Mouse (Mus musculus) liver, postnatal 0 days (tissue): ENCODE measurements at regions not wholly inside any gene's neighbourhood (a gene's known extent, or its start where the extent isn't known, plus 50 kb on each side); places are given as distances from the start of the nearest gene placed in this dataset.

Source experiments
- ATAC-seq: fragments of 200-750 bp; cut with Nextera tagmentation; 2 replicates; pipeline ENCODE4 v1.8.0; 2017; ENCODE audit warnings: mild to moderate bottlenecking, moderate library complexity
- DNase-seq: peaks from one replicate; pipeline ENCODE4 v3.0.0-alpha.2; 2016
- H3K27ac ChIP-seq: fragments of 300-500 bp; sonication (generic); 2 replicates; pipeline ENCODE4 v1.5.1; 2014; ENCODE audit warnings: antibody characterized with exemption, moderate library complexity, mild to moderate bottlenecking, low read depth
- H3K27me3 ChIP-seq: fragments of 300-500 bp; sonication (generic); 2 replicates; pipeline ENCODE4 v1.6.1; 2014; ENCODE audit warnings: low read length, control low read depth, mixed read lengths; ENCODE audit not compliant: insufficient read depth
- H3K36me3 ChIP-seq: fragments of 300-500 bp; sonication (generic); replicated peaks from 2 replicates; pipeline ENCODE4 v1.6.1; 2014; ENCODE audit warnings: mild to moderate bottlenecking, control low read depth, low read length, moderate library complexity, mixed read lengths; ENCODE audit not compliant: insufficient read depth
- H3K4me1 ChIP-seq: fragments of 300-500 bp; sonication (generic); 2 replicates; pipeline ENCODE4 v1.6.1; 2014; ENCODE audit warnings: antibody characterized with exemption, mild to moderate bottlenecking, control low read depth; ENCODE audit not compliant: insufficient read depth
- H3K4me2 ChIP-seq: fragments of 300-500 bp; sonication (generic); 2 replicates; pipeline ENCODE4 v1.6.1; 2014; ENCODE audit warnings: low read depth, mild to moderate bottlenecking, low read length, moderate library complexity, mixed read lengths
- H3K4me3 ChIP-seq: fragments of 300-500 bp; sonication (generic); 2 replicates; pipeline ENCODE4 v1.5.1; 2014; ENCODE audit warnings: low read depth, low read length
- H3K9ac ChIP-seq: fragments of 300-500 bp; sonication (generic); replicated peaks from 2 replicates; pipeline ENCODE4 v1.6.1; 2014; ENCODE audit warnings: mild to moderate bottlenecking, moderate library complexity
- H3K9me3 ChIP-seq: fragments of 300-500 bp; sonication (generic); 2 replicates; pipeline ENCODE4 v1.6.1; 2016; ENCODE audit warnings: mild to moderate bottlenecking, control low read depth, low read length, mixed read lengths
- CTCF ChIP-seq: sonication (generic); IDR thresholded peaks from 2 replicates; pipeline ENCODE4 v1.5.1; 2016; ENCODE audit warnings: antibody characterized with exemption, low read depth
- EP300 ChIP-seq: IDR thresholded peaks from 2 replicates; pipeline ENCODE4 v1.6.1; 2016; ENCODE audit warnings: antibody characterized with exemption, low read depth, mild to moderate bottlenecking
- WGBS: fragments of 180-500 bp; shearing (Covaris S2); extraction: QIAGEN DNeasy Blood & Tissue Kit; methylation state at CpG from one replicate; pipeline ENCODE4 v1.1.7; 2014; ENCODE audit not compliant: insufficient replicate concordance; 5-methylcytosine and 5-hydroxymethylcytosine counted together

- peaks cover 3% of the 10 kb centered on the region; the same call in 1 of the 2 replicates for H3K4me1 ChIP-seq
- DNase-seq, result peak; percentile 15
- no peaks in the 10 kb centered on the region for H3K9me3 ChIP-seq
- H3K4me2 ChIP-seq, result no peak overlapping the region
- peak overlapping the region; percentile 22; the same call in 1 of the 2 replicates for H3K27ac ChIP-seq
- 31% methylated on average over 1 of the region's 1 CpGs for WGBS
- TF ChIP-seq CTCF (no peak), EP300 (no peak)
- peak; percentile 72 for ATAC-seq
- H3K27me3 ChIP-seq, result no peaks in the 10 kb centered on the region
- H3K4me3 ChIP-seq, result no peak overlapping the region
- H3K9ac ChIP-seq, result no peak overlapping the region
- no peaks in the 10 kb centered on the region for H3K36me3 ChIP-seq
Measured at GRCm38 (mm10) chr1:193934308-193934707, 564.2 kb upstream of the Camk1g start.

- no peaks in the 10 kb centered on the region for H3K27me3 ChIP-seq
- no peak overlapping the region for H3K9ac ChIP-seq
- 56% methylated on average over 5 of the region's 5 CpGs for WGBS
- no peaks in the 10 kb centered on the region for H3K36me3 ChIP-seq
- H3K4me2 ChIP-seq, result no peak overlapping the region
- peaks cover 11% of the 10 kb centered on the region for H3K4me1 ChIP-seq
- TF ChIP-seq EP300, result no peak
- TF ChIP-seq CTCF, result no peak
- H3K9me3 ChIP-seq, result no peaks in the 10 kb centered on the region
- DNase-seq (no peak), ATAC-seq (no peak)
- no peak overlapping the region for H3K4me3 ChIP-seq
- H3K27ac ChIP-seq, result no peak overlapping the region
Measured at GRCm38 (mm10) chr1:193931131-193931729, 561.1 kb upstream of the Camk1g start.

- no peak overlapping the region for H3K27ac ChIP-seq
- TF ChIP-seq EP300, result no peak
- TF ChIP-seq CTCF, result no peak
- no peaks in the 10 kb centered on the region for H3K9me3 ChIP-seq
- no peak overlapping the region for H3K9ac ChIP-seq
- DNase-seq, result peak; percentile 13
- H3K27me3 ChIP-seq, result no peaks in the 10 kb centered on the region
- ATAC-seq, result peak; percentile 50
- H3K4me1 ChIP-seq, result peaks cover 8% of the 10 kb centered on the region
- no peaks in the 10 kb centered on the region for H3K36me3 ChIP-seq
- WGBS, result 42% methylated on average over 4 of the region's 4 CpGs
- no peak overlapping the region for H3K4me2 ChIP-seq
- no peak overlapping the region for H3K4me3 ChIP-seq
Measured at GRCm38 (mm10) chr1:193928607-193929006, 558.5 kb upstream of the Camk1g start.

GRCm38 (mm10) chr1:193922756-193923155 lies 552.7 kb upstream of the Camk1g start:
- no peak for TF ChIP-seq EP300
- TF ChIP-seq CTCF, result no peak
- H3K36me3 ChIP-seq, result no peaks in the 10 kb centered on the region
- no peak overlapping the region for H3K9ac ChIP-seq
- no peak overlapping the region for H3K4me2 ChIP-seq
- 38% methylated on average over 4 of the region's 4 CpGs for WGBS
- H3K4me3 ChIP-seq, result no peak overlapping the region
- ATAC-seq (no peak), DNase-seq (no peak)
- H3K27ac ChIP-seq, result no peak overlapping the region
- no peaks in the 10 kb centered on the region for H3K9me3 ChIP-seq
- 0 out of 2 replicates have a peak, but pooled peaks cover 2% of the 10 kb centered on the region for H3K4me1 ChIP-seq
- no peaks in the 10 kb centered on the region for H3K27me3 ChIP-seq

- TF ChIP-seq EP300 (no peak), CTCF (no peak)
- Histone ChIP-seq H3K27me3 (no peaks in the 10 kb centered on the region), H3K4me1 (no peaks in the 10 kb centered on the region), H3K4me3 (no peak overlapping the region), H3K27ac (no peak overlapping the region), H3K9ac (no peak overlapping the region), H3K4me2 (no peak overlapping the region), H3K36me3 (no peaks in the 10 kb centered on the region), H3K9me3 (no peaks in the 10 kb centered on the region)
- WGBS, result 51% methylated on average over 3 of the region's 3 CpGs
- ATAC-seq (no peak), DNase-seq (no peak)
Measured at GRCm38 (mm10) chr1:193919243-193919642, 549.1 kb upstream of the Camk1g start.

GRCm38 (mm10) chr1:193905711-193906110 lies 535.6 kb upstream of the Camk1g start:
- DNase-seq (no peak), ATAC-seq (peak; percentile 55)
- H3K4me3 ChIP-seq, result no peak overlapping the region
- no peaks in the 10 kb centered on the region for H3K4me1 ChIP-seq
- TF ChIP-seq CTCF, result no peak
- TF ChIP-seq EP300, result no peak
- H3K36me3 ChIP-seq, result no peaks in the 10 kb centered on the region
- no peaks in the 10 kb centered on the region for H3K9me3 ChIP-seq
- H3K27me3 ChIP-seq, result no peaks in the 10 kb centered on the region
- H3K27ac ChIP-seq, result no peak overlapping the region
- no peak overlapping the region for H3K4me2 ChIP-seq
- no peak overlapping the region for H3K9ac ChIP-seq

GRCm38 (mm10) chr1:193894072-193894471 lies 524.0 kb upstream of the Camk1g start:
- no peak overlapping the region for H3K27ac ChIP-seq
- no peaks in the 10 kb centered on the region for H3K9me3 ChIP-seq
- no peak for DNase-seq
- no peaks in the 10 kb centered on the region for H3K36me3 ChIP-seq
- ATAC-seq, result no peak
- no peaks in the 10 kb centered on the region for H3K4me1 ChIP-seq
- no peak overlapping the region for H3K4me2 ChIP-seq
- no peaks in the 10 kb centered on the region for H3K27me3 ChIP-seq
- no peak overlapping the region for H3K4me3 ChIP-seq
- no peak overlapping the region for H3K9ac ChIP-seq
- TF ChIP-seq CTCF (no peak), EP300 (no peak)
